Comparison of ENCODE assay signal across 25 mouse cellular contexts in the genomic region with DNA sequence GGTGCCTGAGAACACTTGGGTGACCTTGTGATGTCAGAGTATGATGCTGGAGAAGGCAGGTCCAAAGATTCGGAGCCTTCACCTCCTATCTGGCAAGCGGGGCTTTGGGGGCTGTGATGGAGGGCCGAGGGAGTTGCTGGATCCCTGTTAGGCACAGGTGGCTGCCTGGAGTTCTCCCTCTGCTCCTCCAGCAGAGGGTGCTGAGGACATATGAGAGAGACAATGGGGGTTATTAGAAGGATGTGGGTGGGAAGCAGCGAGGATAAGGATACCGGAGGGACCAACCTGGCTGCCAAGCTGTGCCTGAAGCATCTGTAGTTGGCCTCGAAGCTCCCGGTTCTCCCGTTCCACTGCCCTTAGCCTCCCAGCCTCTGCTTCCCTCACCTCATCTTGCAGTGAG. TPM values are rescaled to one million over a fixed set of nuclear protein-coding genes. Genes with fewer than 3 reads are reported as not detected.
DNase-seq lines count a peak whose midpoint lies in the region; ATAC-seq and TF ChIP-seq lines count a peak whose summit lies in the region.
"Had no signal": no experiment of that assay in that cellular context is flagged by ENCODE, and none has a peak within 500 bp of the region (broad histone marks: within the 10 kb centered on the region; RNA-seq: fewer than 3 reads in every experiment).

No protein-coding gene starts in this region.

- peaks cover 16% of the 10 kb centered on the region for H3K4me1 ChIP-seq in forebrain, embryonic 11.5 days (replicated peaks; ENCODE audit: control insufficient read depth, insufficient read depth, low read length)
- peaks cover 21% of the 10 kb centered on the region for H3K4me1 ChIP-seq in forebrain, embryonic 12.5 days
- H3K4me1 ChIP-seq in kidney, adult 2 months (ENCODE audit: control insufficient read depth, insufficient read depth, low read length): no peaks in the 10 kb centered on the region
- H3K4me1 ChIP-seq in kidney, embryonic 15.5 days: peaks cover 34% of the 10 kb centered on the region
- peaks cover 5% of the 10 kb centered on the region; the same call in 1 of the 2 replicates for H3K4me1 ChIP-seq in lung, postnatal 0 days (ENCODE audit: insufficient read depth, low read depth, low read length)
- peaks cover 34% of the 10 kb centered on the region for H3K4me1 ChIP-seq in small intestine, adult 2 months (ENCODE audit: control insufficient read depth, insufficient read depth, insufficient read length, low read length)

- no peaks in the 10 kb centered on the region for H3K36me3 ChIP-seq in forebrain, embryonic 11.5 days (ENCODE audit: control insufficient read depth, insufficient read depth, low read length)
- no peaks in the 10 kb centered on the region for H3K36me3 ChIP-seq in forebrain, embryonic 12.5 days (replicated peaks)
- no peaks in the 10 kb centered on the region for H3K36me3 ChIP-seq in kidney, adult 2 months (ENCODE audit: control insufficient read depth, insufficient read depth, low read length)
- no peaks in the 10 kb centered on the region for H3K36me3 ChIP-seq in kidney, embryonic 15.5 days
- no peaks in the 10 kb centered on the region for H3K36me3 ChIP-seq in lung, postnatal 0 days (ENCODE audit: insufficient read depth, low read length)
- H3K36me3 ChIP-seq in small intestine, adult 2 months (ENCODE audit: control insufficient read depth, insufficient read depth, low read length): no peaks in the 10 kb centered on the region; the same call in 1 of the 2 replicates
- H3K36me3 ChIP-seq: forebrain, embryonic 10.5 days; limb, embryonic 15.5 days had no signal

- H3K9ac ChIP-seq in forebrain, embryonic 11.5 days (ENCODE audit: low read length): no peak overlapping the region
- no peak overlapping the region for H3K9ac ChIP-seq in forebrain, embryonic 12.5 days
- H3K9ac ChIP-seq in kidney, embryonic 15.5 days: no peak overlapping the region
- no peak overlapping the region for H3K9ac ChIP-seq in lung, postnatal 0 days (replicated peaks; ENCODE audit: low read depth)
- H3K9ac ChIP-seq: limb, embryonic 15.5 days; lung, embryonic 14.5 days had no signal

- peak; percentile 45 for DNase-seq in forebrain, embryonic 11.5 days (ENCODE audit: low spot score)
- DNase-seq in kidney, adult 2 months: no peak
- no peak for DNase-seq in lung, postnatal 0 days (ENCODE audit: low spot score)
- no peak for DNase-seq in lung, postnatal 36 days
- no peak for DNase-seq in retina, postnatal 1 day
- DNase-seq: adrenal gland, adult 2 months; cerebellum, adult 18-20 months; heart, postnatal 10 days; kidney, adult 9 months; kidney, postnatal 36 days; layer of hippocampus, adult 9-11 months; left cerebral cortex, postnatal 4 days; lung, embryonic 14.5 days; midbrain, embryonic 14.5 days; right cerebral cortex, postnatal 14 days; spleen, adult 18-20 months; thymus, adult 18-20 months; thymus, postnatal 36 days had no signal

- TF ChIP-seq POLR2A in kidney, adult 2 months (IDR thresholded peaks at IDR 0.05; ENCODE audit: low read depth, low read length): no peak
- no peak for TF ChIP-seq POLR2A in small intestine, adult 2 months (IDR thresholded peaks at IDR 0.05; ENCODE audit: low read depth, low read length)

- TF ChIP-seq CTCF in kidney, adult 2 months (conservative IDR thresholded peaks at IDR 0.05; ENCODE audit: insufficient read depth, insufficient read length, low read depth, low read length): peak; percentile 38; the same call in 1 of the 2 replicates
- TF ChIP-seq CTCF in lung, postnatal 0 days (IDR thresholded peaks at IDR 0.05): peak; percentile 28; the same call in 1 of the 2 replicates
- peak; percentile 21; the same call in 1 of the 2 replicates for TF ChIP-seq CTCF in small intestine, adult 2 months (IDR thresholded peaks at IDR 0.05; ENCODE audit: extremely low read depth, insufficient read length, insufficient replicate concordance, low read depth, low read length)

- H3K27ac ChIP-seq in forebrain, embryonic 11.5 days (ENCODE audit: low read depth, low read length): no peak overlapping the region
- no peak overlapping the region for H3K27ac ChIP-seq in forebrain, embryonic 12.5 days
- H3K27ac ChIP-seq in kidney, adult 2 months (ENCODE audit: insufficient read depth, low read depth, low read length): no peak overlapping the region
- H3K27ac ChIP-seq in kidney, embryonic 15.5 days: no peak overlapping the region
- no peak overlapping the region for H3K27ac ChIP-seq in lung, postnatal 0 days (ENCODE audit: low read length)
- no peak overlapping the region for H3K27ac ChIP-seq in small intestine, adult 2 months (ENCODE audit: insufficient read depth, low read depth, low read length)
- H3K27ac ChIP-seq: limb, embryonic 15.5 days had no signal

- WGBS in forebrain, embryonic 11.5 days: 81% methylated on average over 8 of the region's 8 CpGs
- WGBS in forebrain, embryonic 12.5 days: 80% methylated on average over 8 of the region's 8 CpGs
- 74% methylated on average over 8 of the region's 8 CpGs for WGBS in kidney, adult 2 months
- 77% methylated on average over 8 of the region's 8 CpGs for whole genome bisulfite sequencing in kidney, embryonic 15.5 days
- WGBS in lung, postnatal 0 days: 72% methylated on average over 8 of the region's 8 CpGs
- 85% methylated on average over 8 of the region's 8 CpGs for WGBS in small intestine, adult 2 months

- no peak overlapping the region for H3K4me2 ChIP-seq in forebrain, embryonic 11.5 days (ENCODE audit: low read depth, low read length, severe bottlenecking)
- no peak overlapping the region for H3K4me2 ChIP-seq in forebrain, embryonic 12.5 days
- H3K4me2 ChIP-seq in kidney, embryonic 15.5 days: no peak overlapping the region
- H3K4me2 ChIP-seq in lung, postnatal 0 days (replicated peaks; ENCODE audit: low read depth, low read length): no peak overlapping the region
- H3K4me2 ChIP-seq: heart, embryonic 11.5 days; limb, embryonic 15.5 days; lung, embryonic 14.5 days had no signal

- no peak overlapping the region for H3K4me3 ChIP-seq in forebrain, embryonic 11.5 days (ENCODE audit: low read depth, low read length)
- H3K4me3 ChIP-seq in forebrain, embryonic 12.5 days (replicated peaks): no peak overlapping the region
- H3K4me3 ChIP-seq in kidney, adult 2 months (ENCODE audit: insufficient read depth, low read depth, low read length): no peak overlapping the region
- H3K4me3 ChIP-seq in kidney, embryonic 15.5 days (replicated peaks): no peak overlapping the region
- H3K4me3 ChIP-seq in lung, postnatal 0 days (ENCODE audit: low read depth, low read length): no peak overlapping the region
- H3K4me3 ChIP-seq in small intestine, adult 2 months (ENCODE audit: low read depth, low read length): no peak overlapping the region
- H3K4me3 ChIP-seq: forebrain, embryonic 10.5 days; limb, embryonic 15.5 days had no signal

- ATAC-seq in forebrain, embryonic 11.5 days (replicated peaks; ENCODE audit: low FRiP score): no peak
- no peak for ATAC-seq in forebrain, embryonic 12.5 days (ENCODE audit: low FRiP score)
- ATAC-seq in kidney, embryonic 15.5 days (replicated peaks; ENCODE audit: low FRiP score): no peak
- no peak for ATAC-seq in lung, postnatal 0 days
- ATAC-seq: CD4-positive, CD25-positive, alpha-beta regulatory T cell, adult 4 months had no signal

- H3K9me3 ChIP-seq in forebrain, embryonic 11.5 days (ENCODE audit: control insufficient read depth, low read length): no peaks in the 10 kb centered on the region
- no peaks in the 10 kb centered on the region for H3K9me3 ChIP-seq in forebrain, embryonic 12.5 days
- no peaks in the 10 kb centered on the region for H3K9me3 ChIP-seq in kidney, embryonic 15.5 days (replicated peaks)
- H3K9me3 ChIP-seq in lung, postnatal 0 days (ENCODE audit: low read length): no peaks in the 10 kb centered on the region
- H3K9me3 ChIP-seq: forebrain, embryonic 10.5 days; limb, embryonic 15.5 days had no signal

- TF ChIP-seq EP300 in lung, postnatal 0 days (IDR thresholded peaks at IDR 0.05): no peak

- H3K27me3 ChIP-seq in forebrain, embryonic 11.5 days (ENCODE audit: control insufficient read depth, insufficient read depth, low read length): peaks cover 8% of the 10 kb centered on the region
- H3K27me3 ChIP-seq in forebrain, embryonic 12.5 days: peaks cover 46% of the 10 kb centered on the region
- H3K27me3 ChIP-seq in kidney, adult 2 months (replicated peaks; ENCODE audit: control insufficient read depth, insufficient read depth, low read length): no peaks in the 10 kb centered on the region
- peaks cover 54% of the 10 kb centered on the region for H3K27me3 ChIP-seq in kidney, embryonic 15.5 days
- peaks cover 9% of the 10 kb centered on the region; the same call in 1 of the 2 replicates for H3K27me3 ChIP-seq in lung, postnatal 0 days (replicated peaks; ENCODE audit: insufficient read depth, low read length)
- no peaks in the 10 kb centered on the region for H3K27me3 ChIP-seq in small intestine, adult 2 months (ENCODE audit: control insufficient read depth, insufficient read depth, low read length)

RNA-seq across cellular contexts. Expression of gene Ccdc88b, which starts 4.1 kb away (rescaled TPM):
- polyA plus RNA-seq in forebrain, embryonic 11.5 days (2014; fragmentation: Nextera tagmentation; extraction: Ambion mirVana): 0.56 and 0.80 TPM in 2 replicates
- polyA plus RNA-seq in forebrain, embryonic 12.5 days (2016; fragmentation: Nextera tagmentation; extraction: Ambion mirVana): 0.43 and 1.1 TPM in 2 replicates
- 2.1 and 2.2 TPM in 2 replicates for polyA plus RNA-seq in kidney, adult 2 months (2012; rRNA removed)
- polyA plus RNA-seq in kidney, embryonic 15.5 days (2015; fragmentation: Nextera tagmentation; extraction: Ambion mirVana): 0.74 and 1.2 TPM in 2 replicates
- polyA plus RNA-seq in lung, postnatal 0 days (2015; fragmentation: Nextera tagmentation; extraction: Ambion mirVana): 2.9 and 6.3 TPM in 2 replicates
- polyA plus RNA-seq in small intestine, adult 2 months (2012; rRNA removed): 17.9 and 34.6 TPM in 2 replicates

RNA-seq across cellular contexts. Expression of gene Rps6ka4, which starts 13.5 kb away (rescaled TPM):
- 6.0 and 7.2 TPM in 2 replicates for polyA plus RNA-seq in forebrain, embryonic 11.5 days (2014; fragmentation: Nextera tagmentation; extraction: Ambion mirVana)
- polyA plus RNA-seq in forebrain, embryonic 12.5 days (2016; fragmentation: Nextera tagmentation; extraction: Ambion mirVana): 6.2 and 8.2 TPM in 2 replicates
- 19.9 and 22.8 TPM in 2 replicates for polyA plus RNA-seq in kidney, adult 2 months (2012; rRNA removed)
- 19.2 and 22.3 TPM in 2 replicates for polyA plus RNA-seq in kidney, embryonic 15.5 days (2015; fragmentation: Nextera tagmentation; extraction: Ambion mirVana)
- 36.7 and 40.6 TPM in 2 replicates for polyA plus RNA-seq in lung, postnatal 0 days (2015; fragmentation: Nextera tagmentation; extraction: Ambion mirVana)
- 32.5 and 55.4 TPM in 2 replicates for polyA plus RNA-seq in small intestine, adult 2 months (2012; rRNA removed)

RNA-seq across cellular contexts. Expression of gene Trmt112, which starts 55.6 kb away (rescaled TPM):
- polyA plus RNA-seq in forebrain, embryonic 11.5 days (2014; fragmentation: Nextera tagmentation; extraction: Ambion mirVana): 144 and 152 TPM in 2 replicates
- 137 and 138 TPM in 2 replicates for polyA plus RNA-seq in forebrain, embryonic 12.5 days (2016; fragmentation: Nextera tagmentation; extraction: Ambion mirVana)
- polyA plus RNA-seq in kidney, adult 2 months (2012; rRNA removed): 133 and 146 TPM in 2 replicates
- polyA plus RNA-seq in kidney, embryonic 15.5 days (2015; fragmentation: Nextera tagmentation; extraction: Ambion mirVana): 148 and 167 TPM in 2 replicates
- polyA plus RNA-seq in lung, postnatal 0 days (2015; fragmentation: Nextera tagmentation; extraction: Ambion mirVana): 89.0 and 93.3 TPM in 2 replicates
- 29.0 and 52.3 TPM in 2 replicates for polyA plus RNA-seq in small intestine, adult 2 months (2012; rRNA removed)

RNA-seq across cellular contexts. Expression of gene Prdx5, which starts 56.0 kb away (rescaled TPM):
- 105 and 106 TPM in 2 replicates for polyA plus RNA-seq in forebrain, embryonic 11.5 days (2014; fragmentation: Nextera tagmentation; extraction: Ambion mirVana)
- polyA plus RNA-seq in forebrain, embryonic 12.5 days (2016; fragmentation: Nextera tagmentation; extraction: Ambion mirVana): 148 and 160 TPM in 2 replicates
- 1,575 and 2,285 TPM in 2 replicates for polyA plus RNA-seq in kidney, adult 2 months (2012; rRNA removed)
- 268 and 275 TPM in 2 replicates for polyA plus RNA-seq in kidney, embryonic 15.5 days (2015; fragmentation: Nextera tagmentation; extraction: Ambion mirVana)
- polyA plus RNA-seq in lung, postnatal 0 days (2015; fragmentation: Nextera tagmentation; extraction: Ambion mirVana): 437 and 450 TPM in 2 replicates
- polyA plus RNA-seq in small intestine, adult 2 months (2012; rRNA removed): 94.6 and 180 TPM in 2 replicates
